Mouse (Mus musculus) midbrain, embryonic 10.5 days (tissue): Measurements from ENCODE around the gene Dock8. TPM values are rescaled to one million over a fixed set of nuclear protein-coding genes. Genes with fewer than 3 reads are reported as not detected.

Experiments used
- DNase-seq: peaks from one replicate; pipeline ENCODE4 v3.0.0-alpha.2; 2017; ENCODE audit warnings: low spot score
- H3K27ac ChIP-seq: fragments of 300-500 bp; sonication (generic); replicated peaks from 2 replicates; pipeline ENCODE4 v1.5.1; 2016; ENCODE audit warnings: mild to moderate bottlenecking
- H3K27me3 ChIP-seq: fragments of 300-500 bp; sonication (generic); 2 replicates; pipeline ENCODE4 v1.6.1; 2016; ENCODE audit warnings: low read depth, mild to moderate bottlenecking; ENCODE audit not compliant: poor library complexity, severe bottlenecking
- H3K36me3 ChIP-seq: fragments of 300-500 bp; sonication (generic); 2 replicates; pipeline ENCODE4 v1.6.1; 2016; ENCODE audit warnings: mild to moderate bottlenecking, moderate library complexity
- H3K4me1 ChIP-seq: fragments of 300-500 bp; sonication (generic); 2 replicates; pipeline ENCODE4 v1.6.1; 2016
- H3K4me3 ChIP-seq: fragments of 300-500 bp; sonication (generic); 2 replicates; pipeline ENCODE4 v1.5.1; 2016; ENCODE audit warnings: mild to moderate bottlenecking, moderate library complexity
- H3K9me3 ChIP-seq: fragments of 300-500 bp; sonication (generic); replicated peaks from 2 replicates; pipeline ENCODE4 v1.6.1; 2016; ENCODE audit warnings: mild to moderate bottlenecking
- WGBS: fragments of 180-500 bp; shearing (Covaris S2); methylation state at CpG from one replicate; pipeline ENCODE4 v1.1.7; 2016; 5-methylcytosine and 5-hydroxymethylcytosine counted together
- polyA plus RNA-seq: library from polyadenylated mRNA; unstranded; fragments of >200 nt; fragmentation: Nextera tagmentation; extraction: Ambion mirVana; gene quantifications from 2 replicates; pipeline ENCODE4 v1.2.1, GENCODE M21; 2016

Dock8 gene
- polyA plus RNA-seq, 1 experiment from 2014 or later: 1.8 TPM

DNA sequence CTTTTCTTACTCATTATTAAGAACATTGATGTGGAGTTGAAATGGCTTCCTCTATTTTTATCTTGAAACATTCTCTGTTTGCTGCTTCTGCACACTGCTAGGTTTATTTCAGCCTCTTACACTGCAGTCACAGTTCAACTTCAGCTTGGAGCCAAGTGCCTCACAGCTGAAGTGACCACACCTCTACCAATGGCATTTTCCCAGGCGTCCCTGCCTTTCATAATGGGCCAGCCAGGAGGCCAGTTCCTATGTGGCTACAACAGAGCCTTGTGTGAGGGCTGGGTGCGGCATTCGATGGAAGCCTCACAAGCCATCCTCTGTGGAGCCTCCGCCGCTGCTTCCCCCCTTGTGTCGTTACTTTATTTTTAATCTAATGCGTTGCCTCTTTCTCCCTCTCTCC, 78.3 kb downstream of the Dock8 start:
- H3K9me3 ChIP-seq: no peaks in the 10 kb centered on the region
- 80% methylated on average over 7 of the region's 7 CpGs for WGBS

DNA sequence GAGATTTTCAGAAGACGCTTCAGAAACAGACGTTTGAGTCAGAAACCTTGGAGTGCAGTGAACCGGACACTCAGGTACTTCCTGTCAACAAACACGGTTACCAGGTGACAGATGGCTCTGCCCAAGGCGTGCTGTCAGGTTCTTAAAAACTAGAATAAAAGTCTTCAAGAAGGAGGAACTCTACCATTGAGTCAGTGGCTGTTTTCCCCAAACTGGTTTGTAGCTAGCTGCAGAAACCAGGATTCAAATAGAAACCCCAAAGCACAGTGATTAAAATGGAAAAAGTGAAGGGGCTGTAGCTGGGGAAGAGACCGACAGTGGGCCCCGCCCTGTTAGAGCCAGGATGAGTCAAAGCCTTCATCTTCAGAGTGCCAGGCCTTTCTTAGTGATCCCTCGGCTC, 78.8 kb downstream of the Dock8 start:
- no peak overlapping the region for H3K4me3 ChIP-seq
- H3K27me3 ChIP-seq: no peaks in the 10 kb centered on the region
- H3K36me3 ChIP-seq: no peaks in the 10 kb centered on the region
- H3K27ac ChIP-seq: no peak overlapping the region
- DNase-seq: no peak
- no peaks in the 10 kb centered on the region for H3K9me3 ChIP-seq
- 0 out of 2 replicates have a peak, but pooled peaks cover 5% of the 10 kb centered on the region for H3K4me1 ChIP-seq
- 87% methylated on average over 8 of the region's 8 CpGs for WGBS

More for the DNA sequence above, 78.3 kb downstream of the Dock8 start:
- DNase-seq: no peak
- no peaks in the 10 kb centered on the region for H3K27me3 ChIP-seq
- 0 out of 2 replicates have a peak, but pooled peaks cover 5% of the 10 kb centered on the region for H3K4me1 ChIP-seq
- no peak overlapping the region for H3K4me3 ChIP-seq
- H3K27ac ChIP-seq: no peak overlapping the region
- H3K36me3 ChIP-seq: no peaks in the 10 kb centered on the region

DNA sequence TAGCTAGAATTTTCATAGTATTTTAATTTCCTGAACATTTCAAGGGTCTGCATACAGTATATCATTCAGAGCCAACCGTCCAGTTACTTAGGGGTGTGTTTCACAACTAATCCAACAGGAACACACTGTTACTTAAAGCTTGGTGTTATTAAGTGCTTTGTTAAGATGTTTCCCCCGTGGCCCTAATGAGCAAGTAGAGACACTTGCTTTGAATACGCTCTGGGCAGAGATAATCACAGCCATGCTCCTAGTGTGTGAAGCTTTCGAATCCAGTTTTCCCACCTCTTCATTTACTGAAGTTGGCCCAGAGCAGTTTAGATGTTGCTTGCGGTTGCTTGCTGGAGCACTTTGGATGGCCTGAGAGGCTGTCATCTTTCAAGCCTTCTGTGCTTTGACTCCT, 80.8 kb downstream of the Dock8 start:
- Histone ChIP-seq H3K9me3 (no peaks in the 10 kb centered on the region), H3K36me3 (no peaks in the 10 kb centered on the region), H3K4me3 (no peak overlapping the region), H3K4me1 (0 out of 2 replicates have a peak, but pooled peaks cover 5% of the 10 kb centered on the region), H3K27ac (no peak overlapping the region), H3K27me3 (no peaks in the 10 kb centered on the region)
- WGBS: 83% methylated on average over 5 of the region's 5 CpGs
- no peak for DNase-seq

DNA sequence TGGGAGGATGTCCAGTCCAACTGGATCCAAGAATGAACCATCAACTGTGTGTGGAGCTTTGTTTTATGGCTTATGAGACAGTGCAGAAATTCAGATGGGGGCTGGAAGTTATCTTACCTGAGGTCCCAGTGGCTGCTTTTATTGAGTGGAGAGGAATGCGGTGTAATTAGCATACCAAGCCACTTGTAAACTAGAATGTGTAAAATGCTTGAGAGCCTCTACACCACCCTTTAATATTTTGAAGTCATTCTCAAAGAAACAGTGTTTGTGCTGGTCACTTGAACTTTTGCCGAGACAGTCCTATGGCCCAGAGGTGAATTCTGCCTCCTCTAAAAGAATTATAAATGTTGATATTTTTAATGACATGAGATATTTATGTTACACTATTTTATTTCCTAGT, 83.5 kb downstream of the Dock8 start:
- no peak for DNase-seq
- Histone ChIP-seq H3K27me3 (no peaks in the 10 kb centered on the region), H3K27ac (no peak overlapping the region), H3K4me3 (no peak overlapping the region), H3K9me3 (no peaks in the 10 kb centered on the region), H3K36me3 (no peaks in the 10 kb centered on the region), H3K4me1 (0 out of 2 replicates have a peak, but pooled peaks cover 5% of the 10 kb centered on the region)
- WGBS: 89% methylated on average over 2 of the region's 2 CpGs

DNA sequence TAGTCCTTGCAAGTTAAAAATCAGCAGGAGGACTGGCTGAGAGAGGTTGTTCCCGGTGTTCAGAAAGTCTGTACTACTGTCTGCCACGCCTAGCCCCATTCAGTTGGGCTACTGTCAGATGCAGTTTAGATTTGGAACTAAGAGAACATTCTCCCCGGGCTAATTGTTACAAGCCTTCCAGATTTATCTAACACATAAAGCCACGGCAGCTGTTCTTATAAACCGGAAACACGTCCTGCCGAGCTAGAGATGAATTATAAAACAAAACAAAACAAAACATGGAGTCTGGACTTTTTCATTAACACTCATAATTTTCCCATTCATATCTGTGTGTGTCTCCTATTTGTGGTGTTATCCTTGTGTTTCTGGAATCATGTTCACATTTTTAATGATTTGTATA, 87.8 kb downstream of the Dock8 start:
- no peaks in the 10 kb centered on the region for H3K9me3 ChIP-seq
- no peak overlapping the region for H3K27ac ChIP-seq
- DNase-seq: no peak
- H3K36me3 ChIP-seq: no peaks in the 10 kb centered on the region
- no peak overlapping the region for H3K4me3 ChIP-seq
- no peaks in the 10 kb centered on the region for H3K4me1 ChIP-seq
- no peaks in the 10 kb centered on the region for H3K27me3 ChIP-seq
- WGBS: 89% methylated on average over 7 of the region's 7 CpGs

DNA sequence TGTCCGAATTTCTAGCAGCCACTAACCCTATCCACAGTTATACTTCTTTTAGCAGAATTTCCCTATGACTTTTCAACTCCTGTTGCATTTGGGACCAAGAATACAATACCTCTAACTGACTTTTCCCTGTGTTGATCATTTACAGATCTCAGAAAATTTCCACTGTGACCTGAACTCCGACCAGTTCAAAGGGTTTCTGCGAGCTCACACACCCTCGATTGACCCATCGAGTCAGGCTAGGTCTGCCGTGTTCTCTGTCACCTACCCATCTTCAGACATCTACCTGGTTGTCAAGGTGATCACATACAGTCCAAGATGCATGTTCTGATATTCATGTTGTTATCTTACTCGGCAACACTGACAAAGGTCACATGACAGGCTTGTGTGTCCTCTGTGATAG, 90.4 kb downstream of the Dock8 start:
- Histone ChIP-seq H3K27ac (no peak overlapping the region), H3K4me1 (peaks cover 6% of the 10 kb centered on the region; the same call in 1 of the 2 replicates), H3K4me3 (no peak overlapping the region), H3K27me3 (no peaks in the 10 kb centered on the region), H3K36me3 (no peaks in the 10 kb centered on the region), H3K9me3 (no peaks in the 10 kb centered on the region)
- DNase-seq: no peak
- WGBS: 93% methylated on average over 7 of the region's 7 CpGs

DNA sequence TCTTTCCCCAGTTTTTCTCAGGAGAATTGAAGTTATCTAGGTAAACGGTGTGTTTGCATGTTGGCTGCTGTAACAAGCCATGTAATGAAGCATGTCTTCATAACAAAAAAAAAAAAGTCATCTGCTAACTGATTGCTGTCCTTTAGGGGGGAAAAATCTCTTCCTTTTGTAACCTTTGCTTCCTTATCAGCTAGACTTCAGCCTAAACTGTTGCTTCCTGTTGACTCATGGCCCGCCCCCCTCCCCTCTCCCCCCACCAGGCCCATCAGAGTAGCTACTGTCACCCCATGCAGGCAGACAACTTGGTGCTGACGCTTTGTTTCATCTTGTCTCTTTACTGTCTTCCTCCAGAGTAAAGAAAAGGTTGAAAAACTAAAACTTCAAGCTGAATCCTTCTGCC, 95.8 kb downstream of the Dock8 start:
- no peak for DNase-seq
- no peaks in the 10 kb centered on the region for H3K27me3 ChIP-seq
- WGBS: 79% methylated on average over 3 of the region's 3 CpGs
- H3K4me1 ChIP-seq: peaks cover 25% of the 10 kb centered on the region
- H3K4me3 ChIP-seq: no peak overlapping the region
- no peaks in the 10 kb centered on the region for H3K36me3 ChIP-seq
- H3K27ac ChIP-seq: no peak overlapping the region
- H3K9me3 ChIP-seq: no peaks in the 10 kb centered on the region

DNA sequence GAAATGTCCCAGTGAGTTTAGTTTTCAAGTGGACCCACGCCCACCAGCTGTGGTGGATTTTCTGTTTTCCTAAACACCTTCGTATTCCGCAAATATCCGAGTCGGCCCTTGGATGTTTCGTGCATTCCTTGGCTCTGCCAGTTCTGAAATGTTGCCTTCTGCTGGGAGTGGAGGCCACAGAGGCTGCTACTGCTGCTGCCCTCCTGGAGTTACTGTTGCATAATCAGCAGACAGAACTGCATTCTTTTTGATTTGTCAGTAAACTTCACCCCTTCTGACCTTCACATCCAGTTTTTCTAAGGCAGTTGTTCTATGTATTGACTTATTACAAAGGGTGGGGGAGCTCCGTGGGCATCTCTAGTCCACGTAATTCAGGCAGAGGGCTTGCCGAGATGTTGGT, 97.0 kb downstream of the Dock8 start:
- H3K27ac ChIP-seq: no peak overlapping the region
- 87% methylated on average over 9 of the region's 9 CpGs for WGBS

DNA sequence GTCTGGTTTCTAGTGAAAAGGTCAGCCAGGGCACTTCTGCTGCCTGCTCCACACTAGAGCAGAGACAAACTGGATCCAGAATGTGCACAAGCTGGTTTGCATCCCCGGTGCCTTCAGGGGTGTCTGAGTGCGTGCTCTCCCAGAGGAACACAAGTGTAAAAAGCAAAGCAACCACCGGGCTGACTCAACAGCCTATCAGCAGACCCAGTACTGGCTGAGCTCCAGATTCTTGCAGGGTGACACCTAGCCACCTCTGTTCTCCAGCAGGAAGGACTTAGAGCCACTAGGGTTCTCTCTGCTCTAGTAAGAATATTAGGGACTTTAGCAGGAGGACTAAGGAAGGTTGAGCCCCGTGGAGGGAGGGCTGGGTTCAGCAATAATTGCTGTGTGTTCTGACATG, 97.7 kb downstream of the Dock8 start:
- no peaks in the 10 kb centered on the region for H3K36me3 ChIP-seq
- no peaks in the 10 kb centered on the region for H3K27me3 ChIP-seq
- H3K27ac ChIP-seq: no peak overlapping the region; the same call in 1 of the 2 replicates
- no peak overlapping the region for H3K4me3 ChIP-seq
- peaks cover 25% of the 10 kb centered on the region for H3K4me1 ChIP-seq
- 82% methylated on average over 4 of the region's 4 CpGs for WGBS
- no peaks in the 10 kb centered on the region for H3K9me3 ChIP-seq
- no peak for DNase-seq

More for the DNA sequence above, 97.0 kb downstream of the Dock8 start:
- Histone ChIP-seq H3K27me3 (no peaks in the 10 kb centered on the region), H3K36me3 (no peaks in the 10 kb centered on the region), H3K4me3 (no peak overlapping the region), H3K4me1 (peaks cover 25% of the 10 kb centered on the region), H3K9me3 (no peaks in the 10 kb centered on the region)
- DNase-seq: no peak

DNA sequence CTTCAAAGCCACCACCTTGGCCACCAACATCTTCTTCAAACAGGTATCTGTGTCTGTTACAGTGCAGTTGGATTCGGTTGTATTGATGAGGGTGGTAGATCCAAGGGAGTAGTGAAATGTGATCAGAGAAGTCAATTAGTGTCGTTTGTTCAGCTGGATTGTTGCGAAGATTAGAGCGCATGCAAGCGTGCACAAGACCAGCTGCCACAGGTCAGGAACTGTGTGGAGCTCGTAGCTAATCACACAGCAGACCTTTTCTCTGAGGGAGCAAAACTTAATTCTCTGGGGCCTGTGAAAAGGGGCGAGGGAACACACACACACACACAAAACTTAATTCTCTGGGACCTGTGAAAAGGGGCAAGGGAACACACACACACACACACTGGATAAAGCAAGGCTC, 98.2 kb downstream of the Dock8 start:
- Histone ChIP-seq H3K4me3 (no peak overlapping the region), H3K27me3 (no peaks in the 10 kb centered on the region), H3K27ac (no peak overlapping the region), H3K36me3 (no peaks in the 10 kb centered on the region), H3K4me1 (peaks cover 25% of the 10 kb centered on the region), H3K9me3 (no peaks in the 10 kb centered on the region)
- no peak for DNase-seq
- WGBS: 57% methylated on average over 7 of the region's 7 CpGs

DNA sequence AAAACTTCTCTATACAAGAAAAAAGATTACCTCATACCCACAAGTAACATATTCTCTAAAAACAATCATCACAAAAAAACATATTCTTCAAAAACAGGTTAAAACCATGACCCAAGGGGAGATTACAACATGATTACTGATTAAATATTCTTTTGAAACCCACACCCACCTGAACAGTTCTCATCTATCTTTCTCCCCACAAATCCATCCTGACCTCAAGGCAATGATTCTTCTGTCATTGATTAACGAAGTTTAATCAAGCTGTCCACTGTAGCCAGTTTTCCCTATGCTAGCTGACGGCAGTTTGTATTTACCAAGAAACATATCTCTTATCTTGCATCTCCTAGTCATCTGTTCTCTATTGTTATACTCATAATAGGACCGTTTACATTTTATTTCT, 98.6 kb downstream of the Dock8 start:
- Histone ChIP-seq H3K9me3 (no peaks in the 10 kb centered on the region), H3K36me3 (no peaks in the 10 kb centered on the region), H3K27me3 (no peaks in the 10 kb centered on the region), H3K4me3 (no peak overlapping the region), H3K4me1 (peaks cover 24% of the 10 kb centered on the region), H3K27ac (no peak overlapping the region)
- WGBS: 85% methylated on average over 3 of the region's 3 CpGs
- DNase-seq: no peak

DNA sequence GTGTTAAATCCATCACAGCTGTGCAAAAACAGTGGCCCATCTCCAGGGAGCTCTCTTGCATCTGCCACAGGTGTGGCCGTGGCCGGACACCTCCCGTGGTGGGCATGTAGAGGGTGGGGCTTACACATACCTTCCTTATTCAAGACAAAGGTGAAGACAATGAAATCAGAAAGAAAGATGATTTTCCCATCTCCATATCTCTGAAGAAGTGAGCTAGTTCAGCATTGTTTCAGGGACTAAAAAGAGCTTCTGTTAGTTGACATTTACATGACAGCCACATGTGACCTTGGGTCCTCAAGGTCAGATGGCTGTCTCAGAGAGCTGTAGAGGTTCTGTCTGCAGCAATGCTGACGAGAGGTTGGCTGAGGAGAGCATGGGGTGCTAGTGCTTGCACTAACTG, 99.6 kb downstream of the Dock8 start:
- Histone ChIP-seq H3K27me3 (no peaks in the 10 kb centered on the region), H3K9me3 (no peaks in the 10 kb centered on the region), H3K36me3 (no peaks in the 10 kb centered on the region), H3K27ac (no peak overlapping the region), H3K4me1 (peaks cover 19% of the 10 kb centered on the region), H3K4me3 (no peak overlapping the region)
- no peak for DNase-seq
- WGBS: 88% methylated on average over 4 of the region's 4 CpGs

DNA sequence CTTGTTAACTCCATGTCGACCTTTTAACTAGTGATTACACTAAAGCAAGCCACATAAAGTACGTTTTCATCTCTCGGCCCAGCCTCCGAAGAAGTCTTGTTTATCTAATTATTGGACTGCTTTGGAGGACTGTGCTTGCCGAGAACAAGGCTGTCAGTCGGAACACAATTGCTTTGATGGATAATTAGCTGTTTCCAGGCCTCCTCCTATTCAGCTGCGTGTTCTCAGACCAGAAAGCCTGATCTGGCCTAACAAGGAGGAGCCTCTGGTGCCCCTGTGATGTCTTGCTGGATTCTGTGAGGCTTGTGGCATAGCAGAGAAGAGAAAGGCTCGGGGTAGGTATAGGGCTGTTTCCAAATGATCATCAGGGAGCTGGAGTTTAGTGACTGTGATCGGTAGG, 106.3 kb downstream of the Dock8 start:
- H3K4me3 ChIP-seq: no peak overlapping the region
- H3K27ac ChIP-seq: no peak overlapping the region
- H3K4me1 ChIP-seq: no peaks in the 10 kb centered on the region; the same call in 1 of the 2 replicates
- 68% methylated on average over 9 of the region's 9 CpGs for WGBS
- no peaks in the 10 kb centered on the region for H3K36me3 ChIP-seq
- no peaks in the 10 kb centered on the region for H3K9me3 ChIP-seq
- no peaks in the 10 kb centered on the region for H3K27me3 ChIP-seq
- no peak for DNase-seq

DNA sequence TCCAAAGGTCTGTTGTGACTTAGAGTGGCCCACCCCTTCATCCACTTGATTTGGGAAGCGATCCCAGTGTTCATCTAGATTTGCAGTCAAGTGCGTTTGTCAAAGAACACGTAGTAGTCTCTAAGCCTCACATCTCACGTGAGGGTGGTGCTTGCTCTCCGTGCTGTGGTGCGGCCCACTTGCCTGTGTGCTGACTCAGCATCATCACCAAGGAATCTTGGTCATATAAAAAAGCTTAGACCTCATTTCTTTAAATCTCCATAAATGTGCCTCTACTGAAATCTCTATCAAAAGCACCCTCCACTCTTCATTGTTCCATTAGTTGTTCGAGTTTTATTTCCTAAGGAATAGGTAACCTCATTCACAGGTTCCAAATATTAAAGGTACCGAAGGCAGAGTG, 107.0 kb downstream of the Dock8 start:
- H3K27ac ChIP-seq: no peak overlapping the region
- 97% methylated on average over 8 of the region's 8 CpGs for WGBS
- H3K36me3 ChIP-seq: no peaks in the 10 kb centered on the region
- H3K4me1 ChIP-seq: no peaks in the 10 kb centered on the region; the same call in none of the 2 replicates
- no peaks in the 10 kb centered on the region for H3K27me3 ChIP-seq
- no peak for DNase-seq
- no peak overlapping the region for H3K4me3 ChIP-seq
- no peaks in the 10 kb centered on the region for H3K9me3 ChIP-seq
